Mouse (Mus musculus): ENCODE data around the gene Ticrr. TPM values are rescaled to one million over a fixed set of nuclear protein-coding genes. Genes with fewer than 3 reads are reported as not detected.

The Ticrr gene
- polyA plus RNA-seq, 1 experiment from 2014 or later: 9.3 TPM

DNA sequence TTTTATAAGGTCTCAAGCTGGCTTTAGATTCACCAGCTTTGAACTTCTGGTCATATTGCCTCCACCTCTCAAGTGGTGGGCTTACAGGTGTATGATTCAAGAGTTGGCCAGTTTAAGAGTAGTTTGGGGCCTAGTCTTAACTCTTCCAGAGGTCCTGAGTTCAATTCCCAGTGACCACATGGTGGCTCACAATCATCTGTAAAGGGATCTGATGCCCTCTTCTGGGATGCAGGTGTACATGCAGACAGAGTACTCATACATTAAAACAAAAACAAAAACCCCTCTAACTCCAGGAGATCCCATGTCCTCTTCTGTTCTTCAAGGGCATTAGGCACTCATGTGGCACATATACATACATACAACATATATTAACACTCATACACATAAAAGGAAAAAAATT lies 6.7 kb downstream of the Ticrr start:
- Histone ChIP-seq H3K4me2 (ENCODE audit: low read depth, low read length) (no peak overlapping the region), H3K36me3 (ENCODE audit: control insufficient read depth, insufficient read depth, low read length) (peaks cover 32% of the 10 kb centered on the region), H3K9me3 (ENCODE audit: control insufficient read depth, low read length) (no peaks in the 10 kb centered on the region), H3K4me1 (replicated peaks; ENCODE audit: control insufficient read depth, insufficient read depth, low read length) (peaks cover 18% of the 10 kb centered on the region), H3K27me3 (ENCODE audit: control insufficient read depth, insufficient read depth, low read depth, low read length) (no peaks in the 10 kb centered on the region), H3K27ac (ENCODE audit: low read length) (no peak overlapping the region), H3K9ac (ENCODE audit: low read length) (no peak overlapping the region), H3K4me3 (ENCODE audit: low read length) (no peak overlapping the region)
- ATAC-seq (ENCODE audit: low read depth): no peak

DNA sequence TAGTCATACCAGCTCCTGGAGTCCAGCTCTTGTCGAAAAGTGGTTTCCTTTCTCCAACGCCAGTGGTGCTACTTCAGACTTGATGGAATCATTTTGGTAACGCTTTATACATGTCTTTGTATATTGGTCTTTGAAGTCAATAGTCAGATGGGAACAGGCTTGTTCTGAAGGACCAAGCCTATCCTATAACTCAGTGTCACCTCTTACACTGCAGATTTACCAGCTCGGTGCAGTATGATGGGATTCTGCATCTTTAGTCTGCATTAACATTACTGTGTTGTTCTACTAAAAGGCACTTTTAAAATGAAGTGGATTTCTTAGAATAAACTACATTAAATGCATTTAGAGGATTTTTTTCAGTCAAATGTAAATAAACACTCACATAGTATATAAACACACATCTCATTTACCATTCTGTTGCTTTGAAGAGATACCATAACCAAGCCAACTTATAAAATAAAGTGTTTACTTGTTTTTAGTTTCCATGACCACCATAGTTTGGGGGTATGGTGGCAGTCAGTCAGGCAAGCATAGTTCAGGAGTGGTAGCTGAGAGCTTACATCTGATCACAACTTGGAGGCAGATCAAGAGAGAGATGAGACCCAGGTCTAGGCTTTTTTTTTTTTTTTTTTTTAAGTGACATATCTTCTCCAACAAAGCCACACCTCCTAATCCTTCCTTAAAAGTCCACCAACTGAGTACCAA lies 11.1 kb downstream of the Ticrr start:
- H3K27ac ChIP-seq (ENCODE audit: low read length): peak overlapping the region; percentile 5; the same call in 1 of the 2 replicates
- no peaks in the 10 kb centered on the region for H3K27me3 ChIP-seq (ENCODE audit: control insufficient read depth, insufficient read depth, low read depth, low read length)
- no peak overlapping the region for H3K9ac ChIP-seq (ENCODE audit: low read length)
- H3K36me3 ChIP-seq (ENCODE audit: control insufficient read depth, insufficient read depth, low read length): peaks cover 36% of the 10 kb centered on the region
- H3K4me1 ChIP-seq (replicated peaks; ENCODE audit: control insufficient read depth, insufficient read depth, low read length): no peaks in the 10 kb centered on the region
- ATAC-seq (ENCODE audit: low read depth): peak; percentile 91
- no peak overlapping the region for H3K4me2 ChIP-seq (ENCODE audit: low read depth, low read length)
- 48% methylated on average over 4 of the region's 4 CpGs for WGBS
- no peaks in the 10 kb centered on the region for H3K9me3 ChIP-seq (ENCODE audit: control insufficient read depth, low read length)
- no peak overlapping the region for H3K4me3 ChIP-seq (ENCODE audit: low read length)

DNA sequence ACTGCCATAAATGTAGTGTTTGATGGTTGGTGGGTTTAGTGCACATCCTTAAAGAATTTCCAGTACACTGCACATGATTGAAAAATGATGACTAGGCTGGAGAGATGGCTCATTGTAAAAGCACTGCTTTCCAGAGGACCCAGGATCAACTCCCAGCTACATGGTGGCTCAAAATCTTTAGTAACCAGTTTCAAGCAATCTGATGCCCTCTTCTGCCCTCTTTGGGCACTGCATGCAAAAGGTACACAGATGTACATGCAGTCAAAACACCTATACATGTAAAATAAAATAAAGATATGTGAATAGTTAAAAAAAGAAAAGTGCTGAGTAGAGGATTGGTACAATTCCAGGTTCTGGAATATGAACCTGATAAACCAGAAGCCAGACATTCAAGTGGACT lies 19.2 kb downstream of the Ticrr start:
- Histone ChIP-seq H3K27me3 (ENCODE audit: control insufficient read depth, insufficient read depth, low read depth, low read length) (no peaks in the 10 kb centered on the region), H3K36me3 (ENCODE audit: control insufficient read depth, insufficient read depth, low read length) (peaks cover 46% of the 10 kb centered on the region), H3K27ac (ENCODE audit: low read length) (no peak overlapping the region), H3K9ac (ENCODE audit: low read length) (no peak overlapping the region), H3K4me3 (ENCODE audit: low read length) (no peak overlapping the region), H3K4me2 (ENCODE audit: low read depth, low read length) (no peak overlapping the region), H3K4me1 (replicated peaks; ENCODE audit: control insufficient read depth, insufficient read depth, low read length) (no peaks in the 10 kb centered on the region), H3K9me3 (ENCODE audit: control insufficient read depth, low read length) (no peaks in the 10 kb centered on the region)
- ATAC-seq (ENCODE audit: low read depth): no peak

DNA sequence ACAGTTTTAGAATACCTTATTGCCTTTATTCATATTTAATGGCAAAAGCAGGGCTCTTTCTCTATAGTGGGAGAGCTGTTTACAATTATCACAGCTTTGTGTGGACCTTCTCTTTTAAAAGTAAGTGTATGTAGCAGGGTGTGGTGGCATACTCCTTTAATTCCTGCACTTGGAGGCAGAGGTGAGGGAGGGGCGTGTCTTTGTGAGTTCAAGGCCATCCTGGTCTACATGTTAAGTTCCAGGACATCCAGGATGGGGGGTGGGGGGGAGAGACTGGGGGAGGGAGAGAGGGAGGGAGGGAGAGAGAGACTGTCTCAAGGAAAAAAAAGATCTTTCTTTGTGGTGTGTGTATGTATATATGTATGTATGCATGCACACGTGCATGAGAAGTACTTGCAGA lies 20.2 kb downstream of the Ticrr start:
- no peak overlapping the region for H3K27ac ChIP-seq (ENCODE audit: low read length)
- H3K36me3 ChIP-seq (ENCODE audit: control insufficient read depth, insufficient read depth, low read length): peaks cover 48% of the 10 kb centered on the region
- no peak overlapping the region for H3K4me2 ChIP-seq (ENCODE audit: low read depth, low read length)
- 82% methylated on average over 2 of the region's 2 CpGs for WGBS
- no peaks in the 10 kb centered on the region for H3K4me1 ChIP-seq (replicated peaks; ENCODE audit: control insufficient read depth, insufficient read depth, low read length)
- no peaks in the 10 kb centered on the region for H3K27me3 ChIP-seq (ENCODE audit: control insufficient read depth, insufficient read depth, low read depth, low read length)
- no peak overlapping the region for H3K9ac ChIP-seq (ENCODE audit: low read length)
- H3K4me3 ChIP-seq (ENCODE audit: low read length): no peak overlapping the region
- H3K9me3 ChIP-seq (ENCODE audit: control insufficient read depth, low read length): no peaks in the 10 kb centered on the region
- ATAC-seq (ENCODE audit: low read depth): no peak

DNA sequence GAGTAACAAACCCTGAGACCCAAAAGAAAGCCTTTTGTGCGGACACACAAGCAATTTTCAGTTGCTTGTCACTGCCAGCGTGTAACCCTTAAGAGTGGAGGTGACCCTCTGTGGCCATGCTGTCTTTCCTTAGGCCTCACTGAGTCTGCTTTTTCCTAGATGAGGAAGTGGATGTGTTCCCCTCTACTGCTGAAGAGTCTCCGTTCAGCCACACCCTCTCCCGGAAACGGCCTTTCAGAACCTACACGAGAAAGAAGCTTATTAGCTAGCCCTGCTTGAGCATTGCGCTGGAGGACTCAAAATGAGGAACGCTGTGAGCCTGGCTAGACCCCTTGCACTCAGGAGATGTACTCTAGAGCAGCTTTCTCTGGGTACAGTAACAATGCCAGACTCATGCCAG lies 36.5 kb downstream of the Ticrr start:
- Histone ChIP-seq H3K4me3 (ENCODE audit: low read length) (no peak overlapping the region), H3K4me2 (ENCODE audit: low read depth, low read length) (no peak overlapping the region), H3K9ac (ENCODE audit: low read length) (no peak overlapping the region), H3K27ac (ENCODE audit: low read length) (no peak overlapping the region), H3K27me3 (ENCODE audit: control insufficient read depth, insufficient read depth, low read depth, low read length) (no peaks in the 10 kb centered on the region), H3K9me3 (ENCODE audit: control insufficient read depth, low read length) (no peaks in the 10 kb centered on the region), H3K36me3 (ENCODE audit: control insufficient read depth, insufficient read depth, low read length) (peaks cover 48% of the 10 kb centered on the region), H3K4me1 (replicated peaks; ENCODE audit: control insufficient read depth, insufficient read depth, low read length) (no peaks in the 10 kb centered on the region)
- 81% methylated on average over 8 of the region's 8 CpGs for WGBS
- no peak for ATAC-seq (ENCODE audit: low read depth)

DNA sequence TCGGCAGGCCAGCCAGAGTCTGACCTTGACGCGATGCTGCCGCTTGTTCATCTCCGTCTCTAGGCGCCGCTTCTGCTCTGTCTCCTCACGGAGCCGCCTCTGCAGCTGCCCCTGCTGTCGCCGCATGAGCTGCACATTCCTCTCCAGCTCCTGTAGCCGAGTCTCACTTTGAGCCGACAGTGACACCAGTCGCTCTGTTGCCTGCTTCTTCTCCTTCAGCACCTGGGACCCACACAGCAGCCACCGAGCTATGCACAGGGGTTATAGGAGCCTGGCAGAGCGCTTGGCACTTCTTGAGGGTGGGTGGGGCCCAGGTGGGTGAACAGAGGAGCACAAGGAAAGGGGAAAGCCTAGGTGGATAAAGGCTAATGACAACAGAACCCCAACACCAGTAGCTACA lies 42.8 kb downstream of the Ticrr start:
- Histone ChIP-seq H3K4me3 (ENCODE audit: low read length) (no peak overlapping the region), H3K27ac (ENCODE audit: low read length) (no peak overlapping the region), H3K4me2 (ENCODE audit: low read depth, low read length) (no peak overlapping the region), H3K36me3 (ENCODE audit: control insufficient read depth, insufficient read depth, low read length) (peaks cover 12% of the 10 kb centered on the region), H3K9ac (ENCODE audit: low read length) (no peak overlapping the region), H3K27me3 (ENCODE audit: control insufficient read depth, insufficient read depth, low read depth, low read length) (no peaks in the 10 kb centered on the region), H3K4me1 (replicated peaks; ENCODE audit: control insufficient read depth, insufficient read depth, low read length) (no peaks in the 10 kb centered on the region), H3K9me3 (ENCODE audit: control insufficient read depth, low read length) (no peaks in the 10 kb centered on the region)
- ATAC-seq (ENCODE audit: low read depth): no peak
- 72% methylated on average over 16 of the region's 16 CpGs for WGBS

DNA sequence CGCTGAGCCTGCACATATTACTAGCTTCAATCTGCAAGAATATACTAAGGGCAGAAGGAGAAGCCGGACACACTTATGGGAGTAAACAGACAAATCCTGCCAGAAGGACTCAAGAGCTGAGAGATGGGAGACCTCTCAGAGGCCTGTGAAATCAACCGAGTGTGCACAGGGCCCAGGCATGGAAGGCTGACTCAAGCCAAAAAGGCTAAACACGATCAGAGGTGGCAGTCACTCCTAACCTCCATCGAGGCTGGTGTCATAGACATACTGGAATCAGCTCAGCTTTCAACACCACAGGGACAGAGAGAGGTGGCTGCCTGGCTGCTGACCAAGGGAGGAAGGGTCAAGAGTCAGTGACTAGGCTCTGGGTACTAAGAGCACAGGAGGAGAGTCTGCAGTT lies 45.2 kb downstream of the Ticrr start:
- H3K27me3 ChIP-seq (ENCODE audit: control insufficient read depth, insufficient read depth, low read depth, low read length): peaks cover 7% of the 10 kb centered on the region; the same call in 1 of the 2 replicates
- H3K9ac ChIP-seq (ENCODE audit: low read length): no peak overlapping the region
- no peak overlapping the region for H3K27ac ChIP-seq (ENCODE audit: low read length)
- H3K4me1 ChIP-seq (replicated peaks; ENCODE audit: control insufficient read depth, insufficient read depth, low read length): peaks cover 2% of the 10 kb centered on the region; the same call in 1 of the 2 replicates
- H3K36me3 ChIP-seq (ENCODE audit: control insufficient read depth, insufficient read depth, low read length): peaks cover 7% of the 10 kb centered on the region
- no peaks in the 10 kb centered on the region for H3K9me3 ChIP-seq (ENCODE audit: control insufficient read depth, low read length)
- WGBS: 74% methylated on average over 5 of the region's 5 CpGs
- no peak overlapping the region for H3K4me2 ChIP-seq (ENCODE audit: low read depth, low read length)
- ATAC-seq (ENCODE audit: low read depth): no peak
- no peak overlapping the region for H3K4me3 ChIP-seq (ENCODE audit: low read length)

DNA sequence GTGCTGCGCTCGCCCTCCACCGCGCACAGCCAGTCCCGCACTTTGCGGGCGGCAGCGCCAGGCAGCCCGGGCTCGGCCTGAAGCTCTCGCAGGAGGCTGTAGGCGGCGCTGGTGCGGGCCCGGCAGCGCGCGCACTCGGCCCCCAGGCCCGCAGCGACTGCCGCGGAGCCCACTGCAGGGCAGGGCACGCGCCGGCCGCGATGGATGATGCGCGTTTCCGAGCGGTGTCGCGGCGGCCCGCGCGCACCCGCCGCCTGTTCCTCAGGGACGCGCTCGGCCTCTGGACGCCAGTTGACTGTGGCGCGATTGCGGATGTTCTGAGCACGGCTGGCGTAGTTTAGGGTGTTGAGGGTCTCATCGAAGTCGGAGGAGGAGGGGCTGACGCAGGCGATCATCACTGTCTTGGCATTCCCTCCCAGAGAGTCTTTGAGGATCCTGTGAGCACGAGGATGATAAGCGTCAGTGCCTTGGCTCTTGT lies 50.2 kb downstream of the Ticrr start:
- WGBS: 2% methylated on average over 45 of the region's 55 CpGs
- ATAC-seq (ENCODE audit: low read depth): peak; percentile 83

DNA sequence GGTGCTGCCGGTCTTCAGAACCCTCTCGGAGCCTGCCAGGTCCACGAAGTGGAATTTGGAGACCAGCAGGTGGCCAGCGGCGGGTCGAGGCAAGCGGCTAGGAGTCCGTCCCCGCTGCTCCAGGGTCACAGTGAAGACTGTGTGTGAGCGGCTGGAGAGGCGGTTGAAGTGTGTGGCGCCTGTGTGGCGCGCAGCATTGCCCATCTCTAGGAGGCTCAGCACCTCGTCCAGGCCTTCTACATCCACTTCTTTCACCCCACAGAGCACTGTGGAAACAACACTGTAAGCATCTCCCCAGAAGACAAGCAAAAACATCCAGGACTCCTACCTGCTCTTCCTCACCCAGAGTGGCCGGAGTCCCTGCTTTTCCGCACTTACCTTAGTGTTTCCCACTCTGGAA lies 50.8 kb downstream of the Ticrr start:
- ATAC-seq (ENCODE audit: low read depth): no peak
- H3K9ac ChIP-seq (ENCODE audit: low read length): no peak overlapping the region
- no peak overlapping the region for H3K4me2 ChIP-seq (ENCODE audit: low read depth, low read length)

More for the DNA sequence above, 50.2 kb downstream of the Ticrr start:
- H3K27me3 ChIP-seq (ENCODE audit: control insufficient read depth, insufficient read depth, low read depth, low read length): peaks cover 14% of the 10 kb centered on the region; the same call in 1 of the 2 replicates
- no peaks in the 10 kb centered on the region for H3K36me3 ChIP-seq (ENCODE audit: control insufficient read depth, insufficient read depth, low read length)
- H3K9me3 ChIP-seq (ENCODE audit: control insufficient read depth, low read length): no peaks in the 10 kb centered on the region
- no peak overlapping the region for H3K27ac ChIP-seq (ENCODE audit: low read length)
- H3K4me1 ChIP-seq (replicated peaks; ENCODE audit: control insufficient read depth, insufficient read depth, low read length): peaks cover 6% of the 10 kb centered on the region; the same call in 1 of the 2 replicates
- peak overlapping the region; percentile 50 for H3K4me3 ChIP-seq (ENCODE audit: low read length)
- H3K4me2 ChIP-seq (ENCODE audit: low read depth, low read length): peak overlapping the region; percentile 77
- H3K9ac ChIP-seq (ENCODE audit: low read length): peak overlapping the region; percentile 57

More for the DNA sequence above, 50.8 kb downstream of the Ticrr start:
- no peaks in the 10 kb centered on the region for H3K36me3 ChIP-seq (ENCODE audit: control insufficient read depth, insufficient read depth, low read length)
- peaks cover 14% of the 10 kb centered on the region; the same call in 1 of the 2 replicates for H3K27me3 ChIP-seq (ENCODE audit: control insufficient read depth, insufficient read depth, low read depth, low read length)
- H3K4me1 ChIP-seq (replicated peaks; ENCODE audit: control insufficient read depth, insufficient read depth, low read length): peaks cover 6% of the 10 kb centered on the region; the same call in 1 of the 2 replicates
- H3K27ac ChIP-seq (ENCODE audit: low read length): no peak overlapping the region
- H3K9me3 ChIP-seq (ENCODE audit: control insufficient read depth, low read length): no peaks in the 10 kb centered on the region
- H3K4me3 ChIP-seq (ENCODE audit: low read length): no peak overlapping the region
- 57% methylated on average over 17 of the region's 17 CpGs for WGBS
